Mouse (Mus musculus): ENCODE measurements at regions not wholly inside any gene's neighbourhood (a gene's known extent, or its start where the extent isn't known, plus 50 kb on each side); places are given as distances from the start of the nearest gene placed in this dataset.

GRCm38 (mm10) chr5:126104464-126104863 is 572.9 kb downstream of the Tmem132b start:
- Histone ChIP-seq H3K9ac (ENCODE audit: control insufficient read depth, low read depth, low read length, poor library complexity, severe bottlenecking) (no peak overlapping the region), H3K27me3 (ENCODE audit: control insufficient read depth in 1 of 2, insufficient read depth in 2 of 2, low read length in 2 of 2) (no peaks in the 10 kb centered on the region), H3K9me3 (replicated peaks; ENCODE audit: insufficient read depth, low read length) (no peaks in the 10 kb centered on the region), H3K27ac (ENCODE audit: control insufficient read depth, low read depth, low read length) (no peak overlapping the region), H3K79me2 (ENCODE audit: control insufficient read depth, insufficient read depth, low read length, poor library complexity) (no peaks in the 10 kb centered on the region), H3K36me3 (ENCODE audit: control insufficient read depth in 1 of 2, insufficient read depth in 2 of 2, low read length in 2 of 2) (no peaks in the 10 kb centered on the region), H3K4me3 (ENCODE audit: control insufficient read depth in 1 of 2, insufficient read depth in 1 of 2, low read depth in 2 of 2, low read length in 2 of 2) (no peak overlapping the region), H3K4me1 (ENCODE audit: control insufficient read depth in 1 of 2, insufficient read depth in 2 of 2, low read length in 2 of 2) (no peaks in the 10 kb centered on the region)
- TF ChIP-seq MEF2A (IDR thresholded peaks at IDR 0.05; ENCODE audit: extremely low read depth, insufficient replicate concordance, low read depth, low read length, poor library complexity, severe bottlenecking) (no peak), POLR2AphosphoS2 (IDR thresholded peaks at IDR 0.05; ENCODE audit: low read length) (no peak), TCF12 (IDR thresholded peaks at IDR 0.05; ENCODE audit: low read depth, low read length) (no peak), MAX (IDR thresholded peaks at IDR 0.05; ENCODE audit: low read length) (no peak), USF2 (IDR thresholded peaks at IDR 0.05; ENCODE audit: borderline replicate concordance in 1 of 2, insufficient read depth in 1 of 2, low read depth in 1 of 2, low read length in 2 of 2) (no peak), ZNF384 (IDR thresholded peaks at IDR 0.05; ENCODE audit: low read depth, low read length) (no peak), NELFE (IDR thresholded peaks at IDR 0.05; ENCODE audit: low read depth, low read length) (no peak)
- DNase-seq (ENCODE audit: low read depth, low spot score) = no peak

DNA sequence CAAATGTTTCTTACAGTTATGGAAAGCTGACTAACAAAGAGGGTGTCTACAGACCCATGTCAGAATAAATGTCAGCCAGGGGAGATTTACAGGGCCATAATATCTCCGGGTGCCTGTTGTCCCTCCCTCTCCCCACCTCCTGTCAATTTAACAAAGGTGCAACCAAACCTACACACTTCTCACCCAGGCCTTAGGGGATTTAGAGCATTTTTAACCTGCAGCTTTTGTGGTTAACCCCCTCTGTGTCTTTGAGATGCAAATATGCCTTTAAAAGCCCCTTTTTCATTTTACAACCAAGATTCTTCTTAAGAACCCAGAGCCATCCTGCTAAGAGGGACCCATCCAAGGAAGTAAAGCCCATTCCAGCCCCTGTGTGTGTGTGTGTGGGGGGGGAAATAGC is 573.3 kb downstream of the Tmem132b start:
- Histone ChIP-seq H3K9me3 (replicated peaks; ENCODE audit: insufficient read depth, low read length) (no peaks in the 10 kb centered on the region), H3K27me3 (ENCODE audit: control insufficient read depth in 1 of 2, insufficient read depth in 2 of 2, low read length in 2 of 2) (no peaks in the 10 kb centered on the region), H3K4me1 (ENCODE audit: control insufficient read depth in 1 of 2, insufficient read depth in 2 of 2, low read length in 2 of 2) (no peaks in the 10 kb centered on the region), H3K9ac (ENCODE audit: control insufficient read depth, low read depth, low read length, poor library complexity, severe bottlenecking) (no peak overlapping the region), H3K79me2 (ENCODE audit: control insufficient read depth, insufficient read depth, low read length, poor library complexity) (no peaks in the 10 kb centered on the region), H3K27ac (ENCODE audit: control insufficient read depth, low read depth, low read length) (no peak overlapping the region), H3K36me3 (ENCODE audit: control insufficient read depth in 1 of 2, insufficient read depth in 2 of 2, low read length in 2 of 2) (no peaks in the 10 kb centered on the region), H3K4me3 (ENCODE audit: control insufficient read depth in 1 of 2, insufficient read depth in 1 of 2, low read depth in 2 of 2, low read length in 2 of 2) (no peak overlapping the region)
- DNase-seq (ENCODE audit: low read depth, low spot score) = no peak
- no peak for TF ChIP-seq POLR2AphosphoS5 (IDR thresholded peaks at IDR 0.05; ENCODE audit: borderline replicate concordance, low read depth, low read length)
- no peak for TF ChIP-seq ZKSCAN1 (IDR thresholded peaks at IDR 0.05; ENCODE audit: low read depth, low read length)
- no peak for TF ChIP-seq ZC3H11A (IDR thresholded peaks at IDR 0.05; ENCODE audit: low read depth, low read length)
- TF ChIP-seq NRF1 (IDR thresholded peaks at IDR 0.05; ENCODE audit: insufficient read depth, low read depth, low read length, poor library complexity, severe bottlenecking) = no peak
- TF ChIP-seq JUND (IDR thresholded peaks at IDR 0.05; ENCODE audit: low read depth, low read length) = no peak
- no peak for TF ChIP-seq KAT2A (conservative IDR thresholded peaks at IDR 0.05; ENCODE audit: low read depth, low read length)
- no peak for TF ChIP-seq RCOR1 (IDR thresholded peaks at IDR 0.05; ENCODE audit: low read depth, low read length)
- no peak for TF ChIP-seq POLR2A (IDR thresholded peaks at IDR 0.05; ENCODE audit: control insufficient read depth in 1 of 2, insufficient read depth in 1 of 2, low read depth in 1 of 2, low read length in 2 of 2, poor library complexity in 1 of 2)
- TF ChIP-seq ELF1 (IDR thresholded peaks at IDR 0.05; ENCODE audit: low read depth, low read length) = no peak
- TF ChIP-seq E2F4 (IDR thresholded peaks at IDR 0.05; ENCODE audit: borderline replicate concordance, low read depth, low read length) = no peak
- TF ChIP-seq MYB (IDR thresholded peaks at IDR 0.05; ENCODE audit: low read depth, low read length) = no peak
